Mouse (Mus musculus): ENCODE data around the gene Anks3.

Anks3 gene

DNA sequence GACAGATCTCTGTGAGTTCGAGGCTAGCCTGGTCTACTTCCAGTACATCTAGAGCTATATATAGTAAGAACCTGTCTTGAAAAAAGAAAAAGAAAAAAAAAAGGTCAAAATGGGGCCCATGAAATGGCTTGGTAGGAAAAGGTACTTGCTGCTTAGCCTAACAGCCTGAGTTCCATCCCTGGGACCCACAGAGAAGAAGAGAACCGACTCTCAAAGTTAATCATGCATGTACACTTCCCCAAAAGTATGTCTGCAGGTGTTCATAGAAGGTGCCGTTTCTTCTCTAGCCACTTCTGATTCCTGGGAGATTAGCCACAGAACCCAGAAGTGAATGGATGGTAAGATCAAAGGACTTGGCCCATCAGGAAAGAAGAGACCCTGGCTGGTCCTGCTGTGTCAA, 4.4 kb upstream of the Anks3 start:
- DNase-seq (ENCODE audit: low read depth, low spot score): no peak

DNA sequence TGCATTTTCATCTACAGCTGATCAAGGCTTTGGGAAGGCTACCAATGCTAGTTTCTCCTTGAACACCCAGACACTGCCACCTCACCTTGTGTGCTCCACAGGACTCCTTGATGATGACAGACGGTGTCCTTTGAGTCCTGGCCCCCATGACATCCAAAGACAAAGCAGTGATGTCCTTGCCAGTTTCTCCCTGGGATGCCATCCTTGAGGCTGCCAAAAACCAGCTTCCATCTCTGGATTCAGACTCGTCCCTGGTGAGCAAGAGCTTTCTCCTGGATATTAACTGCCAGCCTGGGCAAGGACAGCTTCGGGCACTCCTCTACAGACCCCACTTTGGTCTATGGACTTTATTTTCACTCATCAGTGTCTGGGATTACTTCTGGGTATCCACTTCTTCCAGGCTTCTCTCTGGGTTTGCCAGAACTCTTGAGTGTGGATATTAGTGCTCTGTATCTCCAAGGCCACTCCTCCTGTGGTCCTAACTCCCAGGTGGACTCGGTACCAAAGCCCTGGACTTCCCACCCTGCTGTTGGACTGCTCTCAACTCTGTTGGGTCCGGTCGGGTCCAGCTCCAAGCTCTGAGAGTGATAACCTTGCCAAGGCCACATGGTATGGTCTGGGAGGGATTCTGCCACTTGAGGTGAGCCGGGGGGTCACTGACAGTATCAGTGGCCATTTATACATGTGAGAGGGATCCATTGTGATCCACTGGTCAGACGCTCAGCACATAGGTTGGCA, 1.6 kb upstream of the Anks3 start:
- DNase-seq (ENCODE audit: low read depth, low spot score): no peak

DNA sequence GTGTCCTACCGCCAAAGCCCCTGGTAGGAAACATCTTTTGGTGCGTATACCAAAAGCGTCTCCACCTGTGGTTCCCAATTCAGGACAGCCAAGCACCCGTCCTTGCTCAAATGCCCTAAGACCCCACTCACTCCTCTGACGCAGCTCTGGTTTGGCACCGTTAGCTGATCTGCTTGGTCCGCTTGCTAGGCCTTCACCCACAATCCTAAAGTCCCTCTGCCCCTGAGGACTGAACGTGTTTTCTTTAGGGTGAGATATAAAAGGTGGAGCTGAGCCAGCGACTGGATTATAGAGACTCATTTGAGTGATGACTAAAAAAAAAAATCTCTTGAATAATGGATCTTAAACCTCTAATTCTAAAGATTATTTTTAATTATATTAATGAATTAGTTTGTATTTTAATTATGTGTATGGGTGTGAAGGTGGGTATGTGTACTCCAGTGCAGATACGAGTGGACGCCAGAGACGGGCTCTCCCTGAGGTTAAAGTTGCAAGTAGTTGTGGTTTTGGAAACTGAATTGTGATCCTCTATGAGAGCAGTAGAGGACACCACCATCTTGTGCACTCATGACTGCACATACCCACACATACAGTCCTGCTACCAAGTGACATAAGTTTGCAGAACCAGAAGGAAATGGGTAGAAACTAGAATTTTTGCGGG, 856 bp upstream of the Anks3 start:
- DNase-seq (ENCODE audit: low read depth, low spot score): no peak

DNA sequence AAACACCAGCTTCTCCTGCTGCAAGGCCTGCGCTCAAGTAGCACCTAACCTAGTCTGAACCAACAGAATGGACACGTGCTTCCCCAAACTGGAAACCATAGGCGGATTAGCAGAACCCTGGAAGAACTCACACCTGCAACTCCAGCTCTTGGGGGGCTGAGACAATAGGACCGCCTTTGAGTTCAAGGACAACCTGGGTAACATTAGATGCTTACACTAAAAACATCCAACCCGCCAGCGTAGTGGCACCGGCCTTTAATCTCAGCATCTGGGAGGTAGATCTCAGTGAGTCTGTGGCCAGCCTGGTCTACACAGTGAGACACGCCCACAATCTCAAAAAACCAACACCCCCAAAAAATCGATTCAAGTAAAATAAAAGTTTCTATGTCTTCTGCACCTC, 659 bp downstream of the Anks3 start:
- no peak for DNase-seq (ENCODE audit: low read depth, low spot score)

DNA sequence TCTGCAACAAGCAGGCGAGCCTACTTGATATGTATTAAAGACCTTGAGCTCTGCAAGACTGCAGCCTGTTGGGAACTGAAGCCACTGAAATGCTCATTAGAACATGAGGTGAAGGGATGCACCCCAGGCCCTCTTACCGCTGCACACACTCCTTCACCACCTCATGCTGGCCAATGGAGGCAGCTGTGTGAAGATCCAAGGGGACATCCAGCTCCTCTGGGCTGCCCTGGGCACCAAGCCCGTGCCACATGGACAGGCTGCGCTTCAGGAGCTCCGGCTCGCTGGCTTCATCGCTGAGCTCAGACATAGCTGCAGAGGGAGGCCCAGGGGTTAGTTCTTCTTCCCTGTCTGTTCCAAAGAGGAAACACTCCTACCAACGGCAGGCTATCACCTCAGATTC, 3.7 kb downstream of the Anks3 start:
- no peak for DNase-seq (ENCODE audit: low read depth, low spot score)

DNA sequence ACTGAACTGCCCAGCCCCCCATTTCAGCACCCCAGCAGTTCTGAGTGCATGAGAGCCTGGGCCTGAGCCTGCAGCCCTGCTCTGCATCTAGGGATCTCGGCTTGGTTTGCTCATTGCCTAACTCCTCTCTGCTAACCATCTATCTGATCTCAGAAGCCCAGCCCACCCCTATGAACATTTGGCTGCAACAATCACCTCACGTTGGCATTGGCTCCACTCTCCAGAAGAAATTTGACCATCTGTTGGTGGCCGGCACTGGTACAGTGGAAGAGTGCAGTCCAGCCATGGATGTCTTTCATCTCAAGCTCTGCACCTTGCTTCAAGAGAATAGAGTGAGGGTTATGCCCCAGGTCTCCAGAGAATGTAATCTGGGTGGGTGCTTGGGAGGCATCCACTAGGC, 6.6 kb downstream of the Anks3 start:
- DNase-seq (ENCODE audit: low read depth, low spot score): no peak

DNA sequence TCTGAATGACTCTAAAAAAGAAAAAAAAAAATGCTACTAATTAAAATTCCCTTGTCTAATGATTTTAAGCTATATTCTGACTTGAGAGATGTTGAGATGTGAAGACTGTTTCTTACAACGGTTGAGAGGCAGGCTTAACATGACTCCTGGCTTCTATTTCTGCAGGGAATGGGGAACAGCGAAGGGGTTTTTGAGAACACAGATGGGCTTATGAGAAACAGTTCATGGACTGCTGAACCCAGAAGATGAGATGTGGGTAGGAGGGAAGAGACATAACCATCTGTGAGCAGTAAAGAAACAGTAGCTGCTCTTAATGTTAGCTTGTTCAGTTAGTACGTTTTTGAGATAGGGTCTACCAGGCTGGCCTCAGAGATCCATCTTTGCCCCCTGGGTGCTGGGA, 7.4 kb downstream of the Anks3 start:
- no peak for DNase-seq (ENCODE audit: low read depth, low spot score)

DNA sequence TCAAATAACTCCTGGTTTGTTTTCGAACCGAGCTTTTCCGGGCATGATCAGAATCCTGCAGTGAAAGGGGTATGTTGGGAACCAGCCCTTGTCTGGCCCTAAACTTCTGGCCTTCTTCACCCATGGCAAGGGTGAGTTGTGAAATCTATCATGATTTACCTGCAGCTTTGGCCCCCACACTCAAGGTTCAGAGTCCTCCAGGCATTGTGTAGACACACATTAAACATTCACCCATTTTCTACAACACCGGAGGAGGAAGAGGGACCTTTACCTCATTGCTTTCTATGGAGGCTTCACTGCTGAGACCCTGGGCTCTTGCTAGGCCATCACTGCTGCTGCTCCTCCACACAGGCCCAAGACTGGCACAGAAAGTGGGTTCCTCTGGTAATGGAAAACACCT, 16.6 kb downstream of the Anks3 start:
- no peak for DNase-seq (ENCODE audit: low read depth, low spot score)

DNA sequence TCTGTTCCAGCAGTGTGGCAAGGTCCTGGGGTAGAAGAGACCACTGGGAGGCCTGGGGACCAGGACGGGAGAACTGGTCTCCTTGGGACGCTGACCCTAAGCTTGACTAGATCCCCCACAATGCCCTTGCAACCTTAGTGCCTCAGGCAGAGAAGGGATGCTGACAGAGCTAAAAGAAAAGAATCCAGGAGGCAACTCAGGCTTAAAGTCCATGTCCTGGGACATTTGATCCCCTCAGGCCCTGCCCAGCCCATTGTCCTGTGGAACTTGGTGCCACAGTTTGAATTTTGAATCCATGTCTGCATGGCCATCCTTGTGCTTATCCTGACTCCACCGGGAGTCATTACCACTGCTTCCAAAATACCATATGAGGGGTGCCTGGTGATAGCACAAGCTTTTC, 17.9 kb downstream of the Anks3 start:
- no peak for DNase-seq (ENCODE audit: low read depth, low spot score)

DNA sequence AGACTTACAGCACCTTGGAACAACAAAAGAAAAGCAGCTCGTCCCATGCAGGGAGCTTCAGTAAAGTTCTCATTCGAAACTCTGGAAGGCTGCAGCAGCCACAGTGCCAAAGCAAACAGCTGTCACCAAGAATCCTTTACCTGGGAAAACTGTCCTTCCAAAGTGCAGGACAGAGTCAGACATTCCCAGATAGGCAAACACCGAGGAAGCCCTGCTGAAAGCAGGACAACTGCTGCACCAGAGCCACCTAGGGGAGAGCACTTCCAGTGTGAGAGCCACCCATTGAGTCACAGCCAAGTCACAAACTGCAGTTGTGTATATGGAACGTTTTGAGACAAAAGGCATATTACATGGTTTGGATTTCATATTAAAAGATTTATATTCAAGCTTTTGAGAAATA, 18.6 kb downstream of the Anks3 start:
- DNase-seq (ENCODE audit: low read depth, low spot score): no peak

DNA sequence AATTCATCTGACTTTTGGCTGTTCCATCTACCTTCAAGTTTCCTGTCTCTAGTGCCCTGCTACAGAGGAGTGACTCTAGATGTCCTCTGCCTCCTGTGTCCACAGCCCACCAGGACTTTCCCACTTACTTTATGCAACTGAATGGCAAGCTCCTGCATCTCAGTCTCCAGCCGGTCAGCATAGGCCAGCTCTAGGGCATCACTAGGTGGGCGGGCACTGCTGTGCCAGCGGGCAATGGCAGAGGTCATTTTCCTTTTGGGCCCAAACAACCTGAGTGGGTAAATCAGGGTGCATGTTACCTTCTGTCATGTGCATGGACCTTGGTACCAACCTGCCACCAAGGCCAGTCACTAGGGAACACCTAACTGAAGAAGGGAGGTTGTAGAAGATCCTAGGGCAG, 20.6 kb downstream of the Anks3 start:
- DNase-seq (ENCODE audit: low read depth, low spot score): no peak

DNA sequence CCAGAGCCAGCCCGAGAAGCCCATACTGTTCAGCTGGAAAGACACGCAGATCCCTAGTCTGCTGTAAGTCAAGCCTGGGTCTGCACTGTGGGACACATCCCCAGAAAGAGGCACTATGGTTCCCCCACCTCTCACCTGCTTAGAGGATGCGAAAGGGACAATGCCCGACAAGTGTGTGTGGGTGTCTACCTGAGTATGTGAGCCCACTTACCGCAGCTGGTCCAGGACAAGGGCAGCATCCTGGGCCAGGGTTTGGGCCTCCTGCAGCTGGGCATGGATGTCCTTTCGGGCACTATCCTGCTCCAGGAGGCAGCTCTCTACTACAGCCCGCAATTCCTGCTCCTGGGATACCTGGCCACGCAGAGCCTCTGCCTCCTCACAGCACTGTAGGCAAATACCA, 21.1 kb downstream of the Anks3 start:
- DNase-seq (ENCODE audit: low read depth, low spot score): no peak

DNA sequence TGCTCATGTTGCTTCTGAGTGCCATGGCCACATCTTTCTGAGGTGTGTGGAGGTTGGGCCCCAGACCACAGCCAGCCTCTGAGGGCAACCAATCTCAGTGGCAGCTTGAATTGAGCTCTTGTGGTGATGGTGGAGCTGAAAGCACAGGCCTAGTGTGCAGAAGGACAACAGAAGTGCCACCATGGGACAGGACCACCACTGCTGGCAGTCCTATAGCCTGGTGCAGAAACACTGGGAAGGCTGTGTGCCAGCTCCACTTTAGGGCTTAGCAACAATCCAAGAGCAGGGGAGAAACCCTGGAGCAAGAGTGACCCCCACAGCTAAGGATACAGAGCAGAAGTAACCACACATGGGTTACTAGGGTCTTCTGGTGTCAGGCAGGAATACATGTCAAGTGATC, 23.0 kb downstream of the Anks3 start:
- no peak for DNase-seq (ENCODE audit: low read depth, low spot score)

DNA sequence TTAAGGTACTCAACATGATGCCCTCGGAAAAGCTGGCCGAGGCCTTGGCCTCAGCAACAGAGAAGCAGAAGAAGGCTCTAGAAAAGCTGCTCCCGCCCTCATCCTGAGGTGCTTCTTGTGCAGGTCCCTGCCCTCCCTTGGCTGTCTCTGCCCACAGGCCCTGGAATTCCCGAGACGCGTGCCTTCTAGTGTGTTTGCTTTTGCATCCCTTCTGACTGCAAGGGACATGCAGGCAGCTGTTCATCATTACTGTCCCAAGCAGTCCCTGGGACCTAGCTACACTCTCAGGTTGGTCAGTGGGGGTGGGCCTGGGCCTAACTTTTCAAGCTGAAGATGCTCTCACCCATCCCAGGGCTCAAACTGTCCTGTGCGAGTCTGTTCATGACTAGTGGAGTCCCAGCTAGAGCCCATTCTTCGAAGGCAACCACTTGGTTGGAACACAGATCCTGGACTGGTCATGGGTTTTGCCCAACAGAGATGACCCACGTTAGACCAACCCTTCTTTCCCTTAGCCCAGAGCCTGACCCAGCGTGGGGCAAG, 23.6 kb downstream of the Anks3 start:
- no peak for DNase-seq (ENCODE audit: low read depth, low spot score)

DNA sequence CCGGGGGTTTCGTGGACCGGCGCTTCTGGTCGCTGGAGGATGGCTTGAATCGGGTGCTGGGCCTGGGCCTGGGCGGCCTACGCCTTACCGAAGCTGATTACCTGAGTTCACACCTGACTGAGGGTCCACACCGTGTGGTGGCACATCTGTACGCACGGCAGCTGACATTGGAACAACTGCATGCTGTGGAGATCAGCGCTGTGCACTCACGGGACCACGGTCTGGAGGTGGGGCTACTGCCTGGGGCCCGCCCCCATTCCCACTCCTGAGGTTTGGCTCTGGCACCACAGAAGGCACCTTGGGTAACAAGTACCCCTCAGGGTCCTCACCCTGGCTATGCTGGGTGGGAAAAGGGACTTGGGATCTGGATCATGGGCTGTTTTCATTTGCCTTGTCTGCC, 24.6 kb downstream of the Anks3 start:
- no peak for DNase-seq (ENCODE audit: low read depth, low spot score)

DNA sequence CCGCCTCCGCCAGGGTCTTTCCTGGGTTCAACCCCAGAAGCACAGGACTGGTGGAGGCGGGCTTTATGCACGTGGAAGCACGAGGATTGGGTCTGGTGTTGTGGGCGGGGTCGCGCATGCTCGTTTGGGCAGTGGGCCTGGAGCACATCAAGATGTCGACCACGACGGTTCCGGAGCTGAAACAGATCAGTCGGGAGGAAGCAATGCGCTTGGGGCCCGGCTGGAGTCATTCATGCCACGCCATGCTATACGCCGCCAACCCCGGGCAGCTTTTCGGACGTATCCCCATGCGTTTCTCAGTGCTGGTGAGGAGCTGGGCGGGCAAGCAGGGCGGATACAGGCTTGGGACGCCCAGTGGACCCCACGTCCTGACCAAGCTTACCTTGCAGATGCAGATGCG, 25.0 kb downstream of the Anks3 start:
- DNase-seq (ENCODE audit: low read depth, low spot score): peak; percentile 91

DNA sequence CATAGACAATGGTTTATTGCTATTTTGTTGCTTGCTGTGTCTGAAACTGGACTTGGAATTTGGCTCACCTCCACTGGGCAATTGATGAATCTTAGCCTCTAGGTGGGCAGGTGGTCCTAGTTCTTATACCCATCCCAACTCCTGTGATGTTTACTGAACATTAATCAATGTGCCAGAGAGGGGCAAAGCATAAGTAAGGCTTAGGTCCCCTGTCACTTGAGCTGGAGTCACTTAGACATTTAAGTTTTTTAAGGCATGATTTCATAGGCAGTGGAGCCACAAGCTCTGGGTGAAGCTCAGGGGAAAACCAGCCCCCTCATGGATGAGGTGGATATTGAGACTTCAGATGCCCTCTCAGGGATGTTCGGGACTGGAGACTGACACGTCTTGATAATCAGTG, 25.5 kb downstream of the Anks3 start, which contains the start of gene Nudt16l1:
TSS of gene Nudt16l1 (plus strand) at position 301 of the 400 bp plus-strand sequence.
- DNase-seq (ENCODE audit: low read depth, low spot score): no peak

DNA sequence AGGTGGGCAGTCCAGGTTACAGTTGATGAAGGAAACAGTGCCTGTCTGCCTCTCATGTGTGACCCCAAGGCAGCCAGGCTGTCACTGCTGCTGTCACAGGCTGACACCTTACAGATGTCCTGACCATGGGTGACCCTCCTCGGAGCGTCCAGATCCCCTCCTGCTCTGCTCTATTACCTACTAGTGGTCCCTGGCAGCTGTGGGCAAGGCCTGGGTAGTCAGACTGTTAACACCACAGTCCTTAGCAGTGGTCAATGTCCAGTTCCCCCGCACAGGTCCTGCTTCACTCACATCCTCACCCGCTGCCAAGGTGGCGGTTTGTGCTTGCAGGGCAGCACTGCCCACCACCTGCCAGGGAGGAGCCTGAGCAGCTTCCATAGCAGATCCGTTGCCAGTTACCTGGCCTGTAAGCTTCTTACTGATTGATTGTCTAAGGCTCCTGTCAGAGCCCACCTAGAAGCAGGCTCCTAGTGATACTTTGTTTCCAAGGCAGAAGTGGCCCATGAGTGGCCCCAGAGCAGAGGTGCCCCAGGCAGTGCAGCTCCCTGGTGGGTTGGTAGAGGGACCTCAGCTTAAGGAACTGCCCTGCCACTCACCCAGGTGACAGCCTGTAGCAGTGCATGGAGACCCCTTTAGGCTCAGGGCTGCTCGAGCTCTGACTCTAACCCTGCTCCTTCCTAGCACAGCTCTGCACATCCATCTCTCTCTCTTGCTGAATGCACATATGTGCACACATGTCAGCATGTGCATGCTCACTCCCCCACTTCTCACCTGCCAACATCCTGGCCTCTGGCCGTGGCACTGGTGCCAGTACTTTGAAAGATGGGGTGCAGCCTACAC, 26.4 kb downstream of the Anks3 start:
- DNase-seq (ENCODE audit: low read depth, low spot score): no peak

DNA sequence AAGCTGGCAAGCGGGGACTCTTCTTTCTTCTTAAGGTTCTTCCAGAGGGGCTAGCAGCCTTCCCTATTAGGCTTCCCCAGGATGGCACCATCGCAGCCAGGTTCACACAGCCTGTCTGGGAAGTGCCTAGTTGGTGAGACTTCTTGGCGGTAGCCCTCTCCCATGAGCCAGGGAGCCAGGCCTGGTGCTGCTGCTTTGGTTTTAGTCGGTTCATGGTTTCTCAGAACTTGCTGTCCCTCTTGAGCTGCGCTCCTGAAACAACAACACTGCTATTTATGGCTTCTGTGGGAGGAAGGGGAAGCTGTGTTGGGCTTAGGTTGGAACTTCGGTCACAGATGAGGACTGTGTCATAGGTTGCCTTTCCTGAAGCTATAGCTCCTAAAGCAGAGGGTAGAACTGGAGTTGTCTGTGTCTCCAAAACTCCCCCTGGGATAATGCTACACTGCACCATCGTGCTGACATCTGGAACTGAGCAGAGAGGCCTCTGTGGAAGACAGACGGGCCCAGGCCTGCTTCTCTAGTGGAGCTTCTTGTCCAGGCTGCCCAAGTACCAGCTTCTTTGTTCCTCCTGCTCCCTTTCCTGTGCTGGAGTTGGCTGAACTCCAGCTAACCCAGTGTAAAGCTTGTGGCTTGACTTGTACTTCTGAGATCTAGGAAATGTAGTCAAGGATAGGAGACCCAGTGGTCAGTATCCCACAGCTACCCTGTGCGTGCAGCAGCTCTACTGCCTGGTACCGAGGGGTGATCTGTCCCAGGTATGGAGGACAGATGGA, 27.9 kb downstream of the Anks3 start:
- DNase-seq (ENCODE audit: low read depth, low spot score): no peak

DNA sequence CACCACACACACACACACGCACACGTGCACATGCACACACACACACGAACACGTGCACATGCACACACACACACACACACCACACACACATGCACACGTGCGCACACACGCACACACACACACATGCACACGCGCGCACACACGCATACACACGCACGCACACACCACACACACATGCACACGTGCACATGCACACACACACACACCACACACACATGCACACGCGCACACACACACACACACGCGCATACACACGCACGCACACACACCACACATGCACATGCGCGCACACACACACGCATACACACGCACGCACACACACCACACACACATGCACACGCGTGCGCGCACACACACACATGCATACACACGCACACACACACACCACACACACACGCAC, 28.6 kb downstream of the Anks3 start:
- DNase-seq (ENCODE audit: low read depth, low spot score): no peak

DNA sequence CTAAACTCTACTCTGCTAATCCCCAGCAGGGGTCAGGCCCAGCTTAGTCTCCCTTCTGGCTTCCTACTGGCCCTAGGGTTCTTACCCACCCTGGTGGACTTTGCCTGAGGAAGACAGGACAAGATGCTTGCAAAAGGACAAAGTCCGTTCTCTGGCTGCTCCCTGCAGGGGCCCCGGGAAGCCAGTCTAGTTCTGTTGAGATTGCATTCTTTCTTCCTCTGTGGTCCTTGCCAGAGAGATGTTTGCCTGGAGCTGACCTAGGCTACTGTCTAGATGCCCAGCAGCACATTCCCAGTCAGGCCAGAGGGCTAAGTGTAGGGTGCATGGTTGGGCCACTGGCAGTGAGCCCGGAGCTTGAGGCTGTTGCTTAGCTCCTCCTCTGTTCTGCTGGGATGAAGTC, 31.6 kb downstream of the Anks3 start:
- DNase-seq (ENCODE audit: low read depth, low spot score): no peak

DNA sequence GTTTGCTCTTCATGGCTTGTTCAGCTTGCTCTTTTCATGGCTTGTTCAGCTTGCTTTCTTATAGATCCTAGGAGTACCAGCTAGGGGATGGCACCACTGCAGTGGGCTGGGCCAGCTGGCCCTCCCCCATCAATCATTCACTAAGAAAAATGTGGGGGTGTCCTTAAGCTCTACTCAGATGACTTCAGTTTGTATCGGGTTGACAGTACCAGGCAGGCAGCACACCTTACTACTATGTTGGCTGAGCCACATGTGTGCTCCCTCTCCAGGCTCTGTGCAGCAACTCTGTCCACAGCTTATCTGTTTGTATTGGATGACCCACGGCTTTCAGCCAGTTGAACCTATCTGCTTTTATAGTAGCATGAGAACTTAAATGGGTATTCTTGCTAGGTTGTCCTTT, 35.5 kb downstream of the Anks3 start:
- DNase-seq (ENCODE audit: low read depth, low spot score): no peak
